Mouse (Mus musculus): ENCODE measurements around the gene Kcnk1. TPM values are rescaled to one million over a fixed set of nuclear protein-coding genes. Genes with fewer than 3 reads are reported as not detected.

The Kcnk1 gene
- polyA plus RNA-seq, 1 experiment: 206 TPM

- no peak overlapping the region for H3K4me3 ChIP-seq (replicated peaks; ENCODE audit: insufficient read depth, low read depth, low read length)
- TF ChIP-seq CTCF (IDR thresholded peaks at IDR 0.05; ENCODE audit: borderline replicate concordance, insufficient read depth, low read depth, low read length): no peak
- TF ChIP-seq POLR2A (IDR thresholded peaks at IDR 0.05; ENCODE audit: borderline replicate concordance, insufficient read depth, low read length): no peak
- peaks cover 57% of the 10 kb centered on the region for H3K4me1 ChIP-seq (ENCODE audit: control insufficient read depth, insufficient read depth, low read length)
- H3K27ac ChIP-seq (ENCODE audit: insufficient read depth, low read length): peak overlapping the region; percentile 65; the same call in 1 of the 2 replicates
- peak; percentile 43 to 48 for DNase-seq
- H3K27me3 ChIP-seq (ENCODE audit: control insufficient read depth, insufficient read depth, low read length): no peaks in the 10 kb centered on the region
- 10% methylated on average over 6 of the region's 6 CpGs for WGBS
These were observed 32.5 kb downstream of the Kcnk1 start for GRCm38 (mm10) chr8:126027486-126027885.

- H3K4me1 ChIP-seq (ENCODE audit: control insufficient read depth, insufficient read depth, low read length): peaks cover 69% of the 10 kb centered on the region
- H3K27me3 ChIP-seq (ENCODE audit: control insufficient read depth, insufficient read depth, low read length): no peaks in the 10 kb centered on the region
- H3K4me3 ChIP-seq (replicated peaks; ENCODE audit: insufficient read depth, low read depth, low read length): no peak overlapping the region
- H3K27ac ChIP-seq (ENCODE audit: insufficient read depth, low read length): peak overlapping the region; percentile 58
- WGBS: 27% methylated on average over 6 of the region's 6 CpGs
- DNase-seq: peak; percentile 20 to 50
- TF ChIP-seq CTCF (IDR thresholded peaks at IDR 0.05; ENCODE audit: borderline replicate concordance, insufficient read depth, low read depth, low read length) (no peak), POLR2A (IDR thresholded peaks at IDR 0.05; ENCODE audit: borderline replicate concordance, insufficient read depth, low read length) (no peak)
These were observed 34.0 kb downstream of the Kcnk1 start for GRCm38 (mm10) chr8:126028941-126029340.

GRCm38 (mm10) chr8:126032776-126033175 is 37.8 kb downstream of the Kcnk1 start:
- no peaks in the 10 kb centered on the region for H3K27me3 ChIP-seq (ENCODE audit: control insufficient read depth, insufficient read depth, low read length)
- WGBS: 12% methylated on average over 6 of the region's 6 CpGs
- H3K4me3 ChIP-seq (replicated peaks; ENCODE audit: insufficient read depth, low read depth, low read length): no peak overlapping the region
- H3K4me1 ChIP-seq (ENCODE audit: control insufficient read depth, insufficient read depth, low read length): peaks cover 66% of the 10 kb centered on the region
- peak overlapping the region; percentile 58; the same call in 1 of the 2 replicates for H3K27ac ChIP-seq (ENCODE audit: insufficient read depth, low read length)
- TF ChIP-seq CTCF (IDR thresholded peaks at IDR 0.05; ENCODE audit: borderline replicate concordance, insufficient read depth, low read depth, low read length): no peak
- TF ChIP-seq POLR2A (IDR thresholded peaks at IDR 0.05; ENCODE audit: borderline replicate concordance, insufficient read depth, low read length): no peak
- DNase-seq: peak; percentile 59 to 80

GRCm38 (mm10) chr8:126035046-126035445 is 40.1 kb downstream of the Kcnk1 start:
- DNase-seq: peak; percentile 88 to 95
- TF ChIP-seq POLR2A (IDR thresholded peaks at IDR 0.05; ENCODE audit: borderline replicate concordance, insufficient read depth, low read length) (no peak; the same call in 1 of the 2 replicates), CTCF (IDR thresholded peaks at IDR 0.05; ENCODE audit: borderline replicate concordance, insufficient read depth, low read depth, low read length) (no peak)
- no peak overlapping the region for H3K4me3 ChIP-seq (replicated peaks; ENCODE audit: insufficient read depth, low read depth, low read length)
- WGBS: 7% methylated on average over 4 of the region's 4 CpGs
- no peaks in the 10 kb centered on the region for H3K27me3 ChIP-seq (ENCODE audit: control insufficient read depth, insufficient read depth, low read length)
- H3K27ac ChIP-seq (ENCODE audit: insufficient read depth, low read length): peak overlapping the region; percentile 52; the same call in 1 of the 2 replicates
- H3K4me1 ChIP-seq (ENCODE audit: control insufficient read depth, insufficient read depth, low read length): peaks cover 52% of the 10 kb centered on the region

- no peak for TF ChIP-seq CTCF (IDR thresholded peaks at IDR 0.05; ENCODE audit: borderline replicate concordance, insufficient read depth, low read depth, low read length)
- TF ChIP-seq POLR2A (IDR thresholded peaks at IDR 0.05; ENCODE audit: borderline replicate concordance, insufficient read depth, low read length): no peak
- Histone ChIP-seq H3K27me3 (ENCODE audit: control insufficient read depth, insufficient read depth, low read length) (no peaks in the 10 kb centered on the region), H3K4me3 (replicated peaks; ENCODE audit: insufficient read depth, low read depth, low read length) (no peak overlapping the region), H3K4me1 (ENCODE audit: control insufficient read depth, insufficient read depth, low read length) (peaks cover 52% of the 10 kb centered on the region), H3K27ac (ENCODE audit: insufficient read depth, low read length) (peak overlapping the region; percentile 90)
- DNase-seq: peak; percentile 58 to 72
- 9% methylated on average over 5 of the region's 5 CpGs for WGBS
These were observed 41.4 kb downstream of the Kcnk1 start for GRCm38 (mm10) chr8:126036340-126036739.

- peak in 1 of 2 experiments; percentile 41 for DNase-seq
- TF ChIP-seq POLR2A (IDR thresholded peaks at IDR 0.05; ENCODE audit: borderline replicate concordance, insufficient read depth, low read length) (no peak), CTCF (IDR thresholded peaks at IDR 0.05; ENCODE audit: borderline replicate concordance, insufficient read depth, low read depth, low read length) (no peak)
- 36% methylated on average over 4 of the region's 4 CpGs for WGBS
These were observed 50.8 kb downstream of the Kcnk1 start for GRCm38 (mm10) chr8:126045751-126046150.

GRCm38 (mm10) chr8:126053911-126054310 is 58.9 kb downstream of the Kcnk1 start:
- 85% methylated on average over 4 of the region's 4 CpGs for whole genome bisulfite sequencing
- no peak for TF ChIP-seq POLR2A (IDR thresholded peaks at IDR 0.05; ENCODE audit: borderline replicate concordance, insufficient read depth, low read length)
- TF ChIP-seq CTCF (IDR thresholded peaks at IDR 0.05; ENCODE audit: borderline replicate concordance, insufficient read depth, low read depth, low read length): no peak

More at GRCm38 (mm10) chr8:126045751-126046150, 50.8 kb downstream of the Kcnk1 start:
- Histone ChIP-seq H3K27me3 (ENCODE audit: control insufficient read depth, insufficient read depth, low read length) (no peaks in the 10 kb centered on the region), H3K4me1 (ENCODE audit: control insufficient read depth, insufficient read depth, low read length) (peaks cover 6% of the 10 kb centered on the region; the same call in 1 of the 2 replicates), H3K4me3 (replicated peaks; ENCODE audit: insufficient read depth, low read depth, low read length) (no peak overlapping the region), H3K27ac (ENCODE audit: insufficient read depth, low read length) (no peak overlapping the region)

GRCm38 (mm10) chr8:126058876-126059275 is 63.9 kb downstream of the Kcnk1 start:
- TF ChIP-seq CTCF (IDR thresholded peaks at IDR 0.05; ENCODE audit: borderline replicate concordance, insufficient read depth, low read depth, low read length) (no peak), POLR2A (IDR thresholded peaks at IDR 0.05; ENCODE audit: borderline replicate concordance, insufficient read depth, low read length) (no peak)
- Histone ChIP-seq H3K4me3 (replicated peaks; ENCODE audit: insufficient read depth, low read depth, low read length) (no peak overlapping the region), H3K27me3 (ENCODE audit: control insufficient read depth, insufficient read depth, low read length) (no peaks in the 10 kb centered on the region), H3K4me1 (ENCODE audit: control insufficient read depth, insufficient read depth, low read length) (peaks cover 15% of the 10 kb centered on the region), H3K27ac (ENCODE audit: insufficient read depth, low read length) (no peak overlapping the region)
- whole genome bisulfite sequencing: 74% methylated on average over 4 of the region's 4 CpGs
- DNase-seq: no peak

More at GRCm38 (mm10) chr8:126053911-126054310, 58.9 kb downstream of the Kcnk1 start:
- no peak for DNase-seq
- H3K27ac ChIP-seq (ENCODE audit: insufficient read depth, low read length): no peak overlapping the region
- H3K27me3 ChIP-seq (ENCODE audit: control insufficient read depth, insufficient read depth, low read length): no peaks in the 10 kb centered on the region
- H3K4me3 ChIP-seq (replicated peaks; ENCODE audit: insufficient read depth, low read depth, low read length): no peak overlapping the region
- no peaks in the 10 kb centered on the region for H3K4me1 ChIP-seq (ENCODE audit: control insufficient read depth, insufficient read depth, low read length)
